Mouse (Mus musculus): Measurements from ENCODE around the gene Optc. TPM values are rescaled to one million over a fixed set of nuclear protein-coding genes. Genes with fewer than 3 reads are reported as not detected.
A peak's percentile ranks its signal among the peaks of the same experiment; 100 is the strongest.

Gene Optc
- polyA plus RNA-seq, 1 experiment from 2014 or later, result 1.0 TPM

DNA sequence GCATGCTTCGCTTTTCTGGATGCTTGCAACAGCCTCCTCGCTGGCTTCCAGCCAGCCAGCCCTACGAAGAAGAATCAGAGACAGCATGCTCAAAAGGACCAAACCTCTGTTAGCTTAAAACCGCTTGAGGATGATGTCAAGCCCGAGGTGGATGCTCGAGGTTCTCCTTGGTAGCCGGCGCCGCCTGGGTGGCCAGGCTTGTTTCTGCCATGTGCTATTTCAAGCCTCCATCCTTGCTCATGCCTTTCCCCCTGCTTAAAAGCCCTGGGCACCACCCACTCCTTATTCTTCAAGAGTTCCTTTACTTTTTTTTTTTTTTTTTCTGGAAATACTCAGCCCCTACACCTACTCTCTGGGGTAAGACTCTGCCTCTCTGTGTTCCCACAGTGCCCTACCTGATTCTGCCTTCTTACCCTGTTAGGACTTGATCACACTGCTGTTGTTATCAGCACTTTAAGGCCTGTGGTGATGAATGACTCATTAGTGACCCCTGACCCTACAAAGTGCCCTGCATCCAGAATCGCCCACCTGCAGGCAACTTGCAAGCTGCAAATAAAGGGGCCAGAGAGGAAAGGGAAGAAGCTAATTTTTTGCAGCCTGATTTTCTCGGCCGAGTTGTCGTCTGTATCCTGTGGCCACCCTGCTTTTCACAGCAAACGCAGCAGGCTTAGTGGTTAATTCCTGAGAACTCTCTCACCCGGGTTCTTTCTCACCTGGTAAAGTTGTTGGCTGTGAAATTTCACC, 52.4 kb downstream of the Optc start:
- Histone ChIP-seq H3K9me3 (replicated peaks; ENCODE audit: control insufficient read depth, low read length) (no peaks in the 10 kb centered on the region), H3K9ac (ENCODE audit: low read depth, low read length) (no peak overlapping the region), H3K4me3 (ENCODE audit: low read depth, low read length) (peak overlapping the region; percentile 34), H3K4me1 (ENCODE audit: control insufficient read depth, insufficient read depth, low read length) (peaks cover 16% of the 10 kb centered on the region), H3K4me2 (peak overlapping the region; percentile 60), H3K36me3 (ENCODE audit: control insufficient read depth, insufficient read depth, low read length) (no peaks in the 10 kb centered on the region), H3K27me3 (ENCODE audit: control insufficient read depth, insufficient read depth, low read length) (peaks cover 10% of the 10 kb centered on the region; the same call in 1 of the 2 replicates), H3K27ac (ENCODE audit: low read depth, low read length) (no peak overlapping the region)
- 6% methylated on average over 15 of the region's 15 CpGs for WGBS (ENCODE audit: insufficient replicate concordance)
- ATAC-seq (replicated peaks; ENCODE audit: insufficient number of reproducible peaks, low FRiP score, low TSS enrichment), result no peak

DNA sequence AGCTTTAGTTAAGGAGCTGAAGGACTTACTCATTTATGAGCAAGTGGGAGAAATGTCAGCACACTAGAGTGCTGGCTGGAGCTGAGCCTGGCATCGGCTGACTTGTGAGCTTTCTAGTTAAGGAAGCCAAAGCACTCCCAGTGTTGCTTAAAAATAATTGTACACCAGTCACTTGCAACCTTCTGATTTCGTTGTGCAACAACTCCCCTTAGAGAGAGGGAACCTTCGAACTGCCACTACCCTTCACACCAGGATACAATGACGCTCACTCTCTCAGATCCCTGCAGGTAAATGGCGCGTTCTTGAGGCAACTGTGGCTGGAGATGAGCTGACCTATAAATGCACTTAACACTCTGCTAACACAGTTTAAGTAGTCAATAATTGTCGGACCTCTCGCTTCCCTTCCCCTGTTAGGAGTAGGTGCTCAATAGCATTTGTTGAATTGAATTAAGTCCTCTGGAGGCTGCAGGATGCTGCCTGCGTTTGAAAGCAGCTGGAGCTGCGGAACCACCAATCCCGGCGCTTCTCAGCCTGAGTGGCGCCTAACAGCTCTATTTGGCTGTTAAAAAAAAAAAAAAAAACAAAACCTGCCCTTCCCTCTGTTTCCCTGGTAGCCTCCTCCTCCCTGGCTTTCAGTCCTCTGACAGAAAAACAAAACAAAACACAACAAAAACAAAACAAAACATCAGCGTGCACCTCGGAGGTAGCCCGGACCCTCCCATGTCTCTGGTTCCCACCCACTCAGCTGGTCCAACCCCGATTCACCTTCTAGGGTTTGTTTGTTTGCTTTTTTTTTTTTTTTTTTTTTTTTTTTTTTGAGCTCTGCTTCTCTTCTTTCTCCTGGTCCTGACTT, 53.2 kb downstream of the Optc start:
- WGBS (ENCODE audit: insufficient replicate concordance), result 5% methylated on average over 17 of the region's 17 CpGs
- no peak overlapping the region for H3K27ac ChIP-seq (ENCODE audit: low read depth, low read length)
- no peak overlapping the region for H3K9ac ChIP-seq (ENCODE audit: low read depth, low read length)

More for the DNA sequence above, 53.2 kb downstream of the Optc start:
- peak overlapping the region; percentile 60 for H3K4me2 ChIP-seq
- H3K4me1 ChIP-seq (ENCODE audit: control insufficient read depth, insufficient read depth, low read length), result peaks cover 16% of the 10 kb centered on the region
- no peaks in the 10 kb centered on the region for H3K9me3 ChIP-seq (replicated peaks; ENCODE audit: control insufficient read depth, low read length)
- peaks cover 10% of the 10 kb centered on the region; the same call in 1 of the 2 replicates for H3K27me3 ChIP-seq (ENCODE audit: control insufficient read depth, insufficient read depth, low read length)
- no peaks in the 10 kb centered on the region for H3K36me3 ChIP-seq (ENCODE audit: control insufficient read depth, insufficient read depth, low read length)
- H3K4me3 ChIP-seq (ENCODE audit: low read depth, low read length), result peak overlapping the region; percentile 34
- ATAC-seq (replicated peaks; ENCODE audit: insufficient number of reproducible peaks, low FRiP score, low TSS enrichment), result no peak

Other genes with a start within 250 kb of the Optc start
- gene Zbed6, start 247.1 kb downstream of the Optc start, polyA plus RNA-seq (2014; fragmentation: Nextera tagmentation; extraction: Ambion mirVana), result not detected in 2 replicates
- 7.0 and 8.4 TPM in 2 replicates for gene Gm38394, start 246.7 kb downstream of the Optc start, polyA plus RNA-seq (2014; fragmentation: Nextera tagmentation; extraction: Ambion mirVana)
- 0.09 and 0.73 TPM in 2 replicates for gene Lax1, start 217.9 kb downstream of the Optc start, polyA plus RNA-seq (2014; fragmentation: Nextera tagmentation; extraction: Ambion mirVana)
- 26.1 and 35.6 TPM in 2 replicates for gene Atp2b4, start 107.0 kb downstream of the Optc start, polyA plus RNA-seq (2014; fragmentation: Nextera tagmentation; extraction: Ambion mirVana)
- 0.55 and 1.1 TPM in 2 replicates for gene Prelp, start 13.4 kb upstream of the Optc start, polyA plus RNA-seq (2014; fragmentation: Nextera tagmentation; extraction: Ambion mirVana)
- 10.6 and 13.4 TPM in 2 replicates for gene Fmod, start 129.3 kb upstream of the Optc start, polyA plus RNA-seq (2014; fragmentation: Nextera tagmentation; extraction: Ambion mirVana)
- gene Btg2, start 171.1 kb upstream of the Optc start, polyA plus RNA-seq (2014; fragmentation: Nextera tagmentation; extraction: Ambion mirVana), result 31.7 and 35.6 TPM in 2 replicates
- gene Chit1, start 203.2 kb upstream of the Optc start, polyA plus RNA-seq (2014; fragmentation: Nextera tagmentation; extraction: Ambion mirVana), result 1.7 and 1.9 TPM in 2 replicates